Mouse (Mus musculus): ENCODE data around the gene Ppil1. TPM values are rescaled to one million over a fixed set of nuclear protein-coding genes. Genes with fewer than 3 reads are reported as not detected.

Ppil1 gene
- polyA plus RNA-seq, 1 experiment: 92.7 TPM

GRCm38 (mm10) chr17:29264760-29265159, 774 bp upstream of the Ppil1 start:
- Histone ChIP-seq H3K9ac (ENCODE audit: low read depth, poor library complexity, severe bottlenecking) (peak overlapping the region; percentile 85), H3K4me1 (ENCODE audit: control insufficient read depth, insufficient read depth, low read length) (peaks cover 2% of the 10 kb centered on the region), H3K36me3 (ENCODE audit: control insufficient read depth, insufficient read depth, low read length, poor library complexity, severe bottlenecking) (peaks cover 4% of the 10 kb centered on the region), H3K27ac (ENCODE audit: insufficient read depth, low read length) (peak overlapping the region; percentile 98), H3K27me3 (ENCODE audit: control insufficient read depth, insufficient read depth, low read length, poor library complexity, severe bottlenecking) (no peaks in the 10 kb centered on the region), H3K4me3 (ENCODE audit: low read depth, low read length) (peak overlapping the region; percentile 91), H3K9me3 (replicated peaks; ENCODE audit: control insufficient read depth, insufficient read depth, low read length, poor library complexity, severe bottlenecking) (no peaks in the 10 kb centered on the region)
- TF ChIP-seq POLR2A (IDR thresholded peaks at IDR 0.05; ENCODE audit: insufficient read depth, low read length) (no peak), EP300 (IDR thresholded peaks at IDR 0.05; ENCODE audit: insufficient read depth, low read depth, low read length) (no peak), CTCF (IDR thresholded peaks at IDR 0.05; ENCODE audit: low read depth, low read length) (no peak)

- H3K27me3 ChIP-seq (ENCODE audit: control insufficient read depth, insufficient read depth, low read length, poor library complexity, severe bottlenecking): no peaks in the 10 kb centered on the region
- TF ChIP-seq CTCF (IDR thresholded peaks at IDR 0.05; ENCODE audit: low read depth, low read length) (no peak), POLR2A (IDR thresholded peaks at IDR 0.05; ENCODE audit: insufficient read depth, low read length) (no peak), EP300 (IDR thresholded peaks at IDR 0.05; ENCODE audit: insufficient read depth, low read depth, low read length) (no peak)
- H3K9me3 ChIP-seq (replicated peaks; ENCODE audit: control insufficient read depth, insufficient read depth, low read length, poor library complexity, severe bottlenecking): no peaks in the 10 kb centered on the region
- peak overlapping the region; percentile 91 for H3K4me3 ChIP-seq (ENCODE audit: low read depth, low read length)
- H3K36me3 ChIP-seq (ENCODE audit: control insufficient read depth, insufficient read depth, low read length, poor library complexity, severe bottlenecking): peaks cover 8% of the 10 kb centered on the region
- H3K27ac ChIP-seq (ENCODE audit: insufficient read depth, low read length): peak overlapping the region; percentile 98
- peaks cover 2% of the 10 kb centered on the region for H3K4me1 ChIP-seq (ENCODE audit: control insufficient read depth, insufficient read depth, low read length)
- peak overlapping the region; percentile 85 for H3K9ac ChIP-seq (ENCODE audit: low read depth, poor library complexity, severe bottlenecking)
Measured at GRCm38 (mm10) chr17:29263417-29263816, 569 bp downstream of the Ppil1 start.

GRCm38 (mm10) chr17:29262259-29262649, 1.7 kb downstream of the Ppil1 start:
- Histone ChIP-seq H3K4me1 (ENCODE audit: control insufficient read depth, insufficient read depth, low read length) (peaks cover 2% of the 10 kb centered on the region), H3K27ac (ENCODE audit: insufficient read depth, low read length) (no peak overlapping the region), H3K36me3 (ENCODE audit: control insufficient read depth, insufficient read depth, low read length, poor library complexity, severe bottlenecking) (peaks cover 15% of the 10 kb centered on the region), H3K9me3 (replicated peaks; ENCODE audit: control insufficient read depth, insufficient read depth, low read length, poor library complexity, severe bottlenecking) (no peaks in the 10 kb centered on the region), H3K4me3 (ENCODE audit: low read depth, low read length) (peak overlapping the region; percentile 16), H3K9ac (ENCODE audit: low read depth, poor library complexity, severe bottlenecking) (peak overlapping the region; percentile 85; the same call in 1 of the 2 replicates), H3K27me3 (ENCODE audit: control insufficient read depth, insufficient read depth, low read length, poor library complexity, severe bottlenecking) (no peaks in the 10 kb centered on the region)
- TF ChIP-seq EP300 (IDR thresholded peaks at IDR 0.05; ENCODE audit: insufficient read depth, low read depth, low read length) (no peak), CTCF (IDR thresholded peaks at IDR 0.05; ENCODE audit: low read depth, low read length) (peak; percentile 30)

- Histone ChIP-seq H3K9ac (ENCODE audit: low read depth, poor library complexity, severe bottlenecking) (peak overlapping the region; percentile 85; the same call in 1 of the 2 replicates), H3K27ac (ENCODE audit: insufficient read depth, low read length) (no peak overlapping the region), H3K36me3 (ENCODE audit: control insufficient read depth, insufficient read depth, low read length, poor library complexity, severe bottlenecking) (peaks cover 19% of the 10 kb centered on the region), H3K9me3 (replicated peaks; ENCODE audit: control insufficient read depth, insufficient read depth, low read length, poor library complexity, severe bottlenecking) (no peaks in the 10 kb centered on the region), H3K27me3 (ENCODE audit: control insufficient read depth, insufficient read depth, low read length, poor library complexity, severe bottlenecking) (no peaks in the 10 kb centered on the region), H3K4me1 (ENCODE audit: control insufficient read depth, insufficient read depth, low read length) (peaks cover 2% of the 10 kb centered on the region), H3K4me3 (ENCODE audit: low read depth, low read length) (peak overlapping the region; percentile 22)
- TF ChIP-seq EP300 (IDR thresholded peaks at IDR 0.05; ENCODE audit: insufficient read depth, low read depth, low read length) (no peak), POLR2A (IDR thresholded peaks at IDR 0.05; ENCODE audit: insufficient read depth, low read length) (no peak), CTCF (IDR thresholded peaks at IDR 0.05; ENCODE audit: low read depth, low read length) (no peak)
Measured at GRCm38 (mm10) chr17:29261603-29262258, 2.3 kb downstream of the Ppil1 start.

GRCm38 (mm10) chr17:29260501-29260900, 3.5 kb downstream of the Ppil1 start:
- Histone ChIP-seq H3K9me3 (replicated peaks; ENCODE audit: control insufficient read depth, insufficient read depth, low read length, poor library complexity, severe bottlenecking) (no peaks in the 10 kb centered on the region), H3K4me1 (ENCODE audit: control insufficient read depth, insufficient read depth, low read length) (peaks cover 2% of the 10 kb centered on the region), H3K27me3 (ENCODE audit: control insufficient read depth, insufficient read depth, low read length, poor library complexity, severe bottlenecking) (no peaks in the 10 kb centered on the region), H3K4me3 (ENCODE audit: low read depth, low read length) (peak overlapping the region; percentile 9; the same call in 1 of the 2 replicates), H3K36me3 (ENCODE audit: control insufficient read depth, insufficient read depth, low read length, poor library complexity, severe bottlenecking) (peaks cover 30% of the 10 kb centered on the region), H3K27ac (ENCODE audit: insufficient read depth, low read length) (peak overlapping the region; percentile 58; the same call in 1 of the 2 replicates), H3K9ac (ENCODE audit: low read depth, poor library complexity, severe bottlenecking) (no peak overlapping the region)
- TF ChIP-seq EP300 (IDR thresholded peaks at IDR 0.05; ENCODE audit: insufficient read depth, low read depth, low read length) (no peak), CTCF (IDR thresholded peaks at IDR 0.05; ENCODE audit: low read depth, low read length) (no peak), POLR2A (IDR thresholded peaks at IDR 0.05; ENCODE audit: insufficient read depth, low read length) (no peak)

GRCm38 (mm10) chr17:29259489-29259888, 4.5 kb downstream of the Ppil1 start:
- Histone ChIP-seq H3K27me3 (ENCODE audit: control insufficient read depth, insufficient read depth, low read length, poor library complexity, severe bottlenecking) (no peaks in the 10 kb centered on the region), H3K36me3 (ENCODE audit: control insufficient read depth, insufficient read depth, low read length, poor library complexity, severe bottlenecking) (peaks cover 31% of the 10 kb centered on the region), H3K4me3 (ENCODE audit: low read depth, low read length) (no peak overlapping the region), H3K4me1 (ENCODE audit: control insufficient read depth, insufficient read depth, low read length) (peaks cover 2% of the 10 kb centered on the region), H3K27ac (ENCODE audit: insufficient read depth, low read length) (no peak overlapping the region), H3K9me3 (replicated peaks; ENCODE audit: control insufficient read depth, insufficient read depth, low read length, poor library complexity, severe bottlenecking) (no peaks in the 10 kb centered on the region), H3K9ac (ENCODE audit: low read depth, poor library complexity, severe bottlenecking) (no peak overlapping the region)
- TF ChIP-seq EP300 (IDR thresholded peaks at IDR 0.05; ENCODE audit: insufficient read depth, low read depth, low read length): no peak
- peak; percentile 96 for TF ChIP-seq CTCF (IDR thresholded peaks at IDR 0.05; ENCODE audit: low read depth, low read length)
